Mouse (Mus musculus) myocyte (in vitro differentiated cells): ENCODE results near the gene Rad23b. TPM values are rescaled to one million over a fixed set of nuclear protein-coding genes. Genes with fewer than 3 reads are reported as not detected.
A peak's percentile ranks its signal among the peaks of the same experiment; 100 is the strongest.
"Not testable (repeated sequence)": the region's sequence is repeated elsewhere in the genome, so short reads cannot be mapped to it uniquely, and the experiment has no call there.

Source experiments
- H3K27me3 ChIP-seq: one replicate; pipeline ENCODE4 v1.6.1; 2011; ENCODE audit not compliant: control insufficient read depth, insufficient read depth, insufficient read length
- H3K36me3 ChIP-seq: one replicate; pipeline ENCODE4 v1.6.1; 2011; ENCODE audit not compliant: control insufficient read depth, insufficient read depth
- H3K4me2 ChIP-seq: one replicate; pipeline ENCODE4 v1.6.1; 2011; ENCODE audit warnings: low read depth, control low read depth
- H3K4me3 ChIP-seq: one replicate; pipeline ENCODE4 v1.5.1; 2011; ENCODE audit warnings: mild to moderate bottlenecking, control low read depth, moderate library complexity
- H3K79me2 ChIP-seq: one replicate; pipeline ENCODE4 v1.6.1; 2011; ENCODE audit not compliant: control insufficient read depth, insufficient read depth
- H3ac ChIP-seq: one replicate; pipeline ENCODE4 v1.6.1; 2011; ENCODE audit not compliant: control insufficient read depth, insufficient read length
- CEBPB ChIP-seq: IDR thresholded peaks from 2 replicates; pipeline ENCODE4 v1.6.1; 2011; ENCODE audit warnings: mild to moderate bottlenecking, moderate library complexity; ENCODE audit not compliant: poor library complexity, insufficient read depth, severe bottlenecking
- E2F4 ChIP-seq: IDR thresholded peaks from one replicate; pipeline ENCODE4 v1.6.1; 2011; ENCODE audit warnings: mild to moderate bottlenecking, control low read depth, moderate library complexity; ENCODE audit not compliant: insufficient read depth
- MAX ChIP-seq: IDR thresholded peaks from one replicate; pipeline ENCODE4 v1.6.1; 2011; ENCODE audit warnings: low read depth, mild to moderate bottlenecking, control low read depth
- MYOD1 ChIP-seq, 3 experiments: IDR thresholded peaks; one replicate each; pipeline ENCODE4 v1.6.1; 2011; ENCODE audit warnings: control low read depth in 2 of 3, low read depth in 2 of 3, mild to moderate bottlenecking in 2 of 3, moderate library complexity in 1 of 3; ENCODE audit not compliant: insufficient read length in 2 of 3, control insufficient read depth in 1 of 3
- MYOG ChIP-seq, 3 experiments: IDR thresholded peaks; one replicate each; pipeline ENCODE4 v1.6.1; 2011; ENCODE audit warnings: control low read depth in 2 of 3, low read depth in 2 of 3, mild to moderate bottlenecking in 2 of 3; ENCODE audit not compliant: insufficient read length in 2 of 3, control insufficient read depth in 1 of 3, insufficient read depth in 1 of 3
- POLR2A ChIP-seq: IDR thresholded peaks from one replicate; pipeline ENCODE4 v1.6.1; 2011; ENCODE audit warnings: low read depth, mild to moderate bottlenecking, control low read depth, moderate library complexity; ENCODE audit not compliant: insufficient read length
- POLR2AphosphoS2 ChIP-seq: IDR thresholded peaks from one replicate; pipeline ENCODE4 v1.6.1; 2011; ENCODE audit warnings: low read depth, control low read depth; ENCODE audit not compliant: insufficient read length
- REST ChIP-seq: IDR thresholded peaks from one replicate; pipeline ENCODE4 v1.6.1; 2011; ENCODE audit warnings: mild to moderate bottlenecking, control low read depth, moderate library complexity; ENCODE audit not compliant: insufficient read depth, insufficient read length
- SRF ChIP-seq: IDR thresholded peaks from one replicate; pipeline ENCODE4 v1.6.1; 2011; ENCODE audit warnings: low read depth; ENCODE audit not compliant: control insufficient read depth, insufficient read length
- TCF12 ChIP-seq: IDR thresholded peaks from one replicate; pipeline ENCODE4 v1.6.1; 2011; ENCODE audit warnings: mild to moderate bottlenecking, control low read depth; ENCODE audit not compliant: poor library complexity, insufficient read depth, severe bottlenecking
- TCF3 ChIP-seq: IDR thresholded peaks from one replicate; pipeline ENCODE4 v1.6.1; 2011; ENCODE audit warnings: low read depth, control low read depth; ENCODE audit not compliant: insufficient read length
- USF1 ChIP-seq: IDR thresholded peaks from one replicate; pipeline ENCODE4 v1.6.1; 2011; ENCODE audit warnings: low read depth, mild to moderate bottlenecking, control low read depth, moderate library complexity
- polyA plus RNA-seq: library from polyadenylated mRNA; unstranded; fragments of >200 nt; fragmentation: generic; extraction: Trizol; gene quantifications from one replicate; pipeline ENCODE4 v1.2.1, GENCODE M21; 2012; ENCODE audit warnings: missing spikeins

The Rad23b gene
- polyA plus RNA-seq, 1 experiment: 165 TPM

DNA sequence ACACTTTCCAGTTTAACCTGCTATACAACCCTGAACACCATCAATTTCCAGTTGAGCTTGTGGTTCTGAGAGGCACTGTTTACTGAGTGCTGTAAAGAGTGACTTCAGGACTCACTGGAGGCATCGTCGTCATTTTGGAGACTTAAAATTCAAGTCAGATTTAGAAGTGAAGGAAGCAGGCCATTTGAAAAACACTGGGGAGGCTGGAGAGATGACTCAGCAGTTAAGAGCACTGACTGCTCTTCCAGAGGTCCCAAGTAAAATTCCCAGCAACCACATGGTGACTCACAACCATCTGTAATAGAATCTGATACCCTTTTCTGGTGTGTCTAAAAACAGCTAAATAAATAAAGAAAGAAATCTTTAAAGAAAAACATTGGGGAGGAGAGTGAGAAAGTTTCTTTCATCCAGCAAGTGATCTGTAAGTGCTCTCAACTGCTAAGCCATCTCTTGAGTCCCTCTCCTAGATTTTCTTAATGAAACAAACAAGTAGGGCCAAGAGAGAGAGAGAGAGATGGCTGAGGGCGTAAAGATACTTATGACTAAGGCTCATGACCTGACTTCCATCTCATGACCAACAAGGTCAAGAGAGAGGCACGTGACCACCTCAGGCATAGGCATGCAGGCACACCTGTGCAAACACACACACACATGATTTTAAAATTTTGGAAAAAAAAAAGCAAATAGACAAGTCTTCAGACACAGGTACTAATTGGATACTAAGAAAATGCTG, 23.9 kb upstream of the Rad23b start:
- TF ChIP-seq CEBPB (0 out of 2 replicates have a peak, but pooled peaks have one; percentile 13), POLR2A (no peak), USF1 (peak; percentile 95), MYOD1 (IDR thresholded peaks at IDR 0.05; ENCODE audit: control insufficient read depth in 1 of 3, insufficient read length in 2 of 3, low read depth in 2 of 3) (peak in 1 of 3 experiments; percentile 47)
- no peaks in the 10 kb centered on the region for H3K79me2 ChIP-seq
- H3K4me2 ChIP-seq: peak overlapping the region; percentile 88
- no peaks in the 10 kb centered on the region for H3K36me3 ChIP-seq
- H3K4me3 ChIP-seq: no peak overlapping the region
- H3ac ChIP-seq: no peak overlapping the region
- H3K27me3 ChIP-seq: no peaks in the 10 kb centered on the region

DNA sequence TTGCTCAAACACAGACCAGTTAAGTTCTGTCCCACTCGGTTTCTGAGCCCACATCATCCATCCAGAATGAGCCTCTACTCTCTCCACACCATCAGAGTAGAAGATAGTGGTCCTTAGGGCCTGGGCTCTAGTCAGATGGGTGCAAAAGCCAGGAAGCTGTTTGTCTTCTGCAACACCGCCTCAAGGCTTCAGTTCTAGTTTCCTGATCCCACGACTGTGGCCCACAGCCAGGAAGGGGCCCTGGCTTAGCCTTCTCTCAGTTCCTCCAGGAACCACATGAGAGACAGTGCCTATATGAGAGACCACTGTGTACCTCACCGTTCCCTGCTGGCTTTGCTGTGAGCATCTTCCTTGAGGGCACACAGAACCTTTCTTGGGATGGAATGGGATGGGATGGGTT, 22.3 kb upstream of the Rad23b start:
- H3K79me2 ChIP-seq: no peaks in the 10 kb centered on the region

DNA sequence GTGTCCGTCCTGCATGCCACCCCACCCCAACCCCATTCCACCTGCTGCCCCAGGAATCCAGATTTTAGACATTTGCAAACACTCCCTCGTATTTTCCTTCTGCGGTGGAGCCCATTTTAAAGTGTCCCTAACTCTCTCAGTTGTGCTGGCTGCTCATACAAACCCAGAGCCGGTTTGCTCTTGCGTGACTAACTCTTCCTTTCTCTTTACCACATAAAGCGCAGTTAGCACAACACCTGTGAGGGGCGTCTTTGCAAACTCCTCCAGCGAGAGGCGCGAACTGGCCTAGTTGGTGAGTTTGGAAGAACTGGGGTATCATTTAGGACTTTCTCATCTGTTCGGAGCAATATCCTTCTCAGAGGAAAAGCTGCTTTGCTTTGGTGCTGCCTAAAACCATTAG, 21.4 kb upstream of the Rad23b start:
- Histone ChIP-seq H3K36me3 (no peaks in the 10 kb centered on the region), H3ac (no peak overlapping the region), H3K79me2 (no peaks in the 10 kb centered on the region), H3K4me2 (no peak overlapping the region), H3K4me3 (no peak overlapping the region), H3K27me3 (no peaks in the 10 kb centered on the region)
- no peak for TF ChIP-seq E2F4
- TF ChIP-seq TCF3: no peak
- TF ChIP-seq POLR2A: no peak
- TF ChIP-seq CEBPB: no peak
- no peak for TF ChIP-seq POLR2AphosphoS2
- no peak for TF ChIP-seq REST
- TF ChIP-seq USF1: no peak
- no peak for TF ChIP-seq SRF
- TF ChIP-seq MYOD1 (IDR thresholded peaks at IDR 0.05; ENCODE audit: control insufficient read depth in 1 of 3, insufficient read length in 2 of 3, low read depth in 2 of 3): no peak
- no peak for TF ChIP-seq MAX
- TF ChIP-seq MYOG (IDR thresholded peaks at IDR 0.05; ENCODE audit: control insufficient read depth in 1 of 3, insufficient read depth in 1 of 3, insufficient read length in 2 of 3, low read depth in 2 of 3): no peak
- TF ChIP-seq TCF12: no peak

More for the DNA sequence above, 22.3 kb upstream of the Rad23b start:
- H3K36me3 ChIP-seq: no peaks in the 10 kb centered on the region
- H3ac ChIP-seq: no peak overlapping the region
- no peaks in the 10 kb centered on the region for H3K27me3 ChIP-seq
- H3K4me3 ChIP-seq: no peak overlapping the region
- H3K4me2 ChIP-seq: no peak overlapping the region
- TF ChIP-seq MYOG (IDR thresholded peaks at IDR 0.05; ENCODE audit: control insufficient read depth in 1 of 3, insufficient read depth in 1 of 3, insufficient read length in 2 of 3, low read depth in 2 of 3): no peak
- TF ChIP-seq MYOD1 (IDR thresholded peaks at IDR 0.05; ENCODE audit: control insufficient read depth in 1 of 3, insufficient read length in 2 of 3, low read depth in 2 of 3): no peak
- TF ChIP-seq POLR2AphosphoS2: no peak

GRCm38 (mm10) chr4:55328928-55329327, 20.9 kb upstream of the Rad23b start:
- H3ac ChIP-seq, H3K79me2 ChIP-seq, H3K4me2 ChIP-seq, H3K27me3 ChIP-seq, H3K36me3 ChIP-seq, H3K4me3 ChIP-seq: not testable (repeated sequence)

DNA sequence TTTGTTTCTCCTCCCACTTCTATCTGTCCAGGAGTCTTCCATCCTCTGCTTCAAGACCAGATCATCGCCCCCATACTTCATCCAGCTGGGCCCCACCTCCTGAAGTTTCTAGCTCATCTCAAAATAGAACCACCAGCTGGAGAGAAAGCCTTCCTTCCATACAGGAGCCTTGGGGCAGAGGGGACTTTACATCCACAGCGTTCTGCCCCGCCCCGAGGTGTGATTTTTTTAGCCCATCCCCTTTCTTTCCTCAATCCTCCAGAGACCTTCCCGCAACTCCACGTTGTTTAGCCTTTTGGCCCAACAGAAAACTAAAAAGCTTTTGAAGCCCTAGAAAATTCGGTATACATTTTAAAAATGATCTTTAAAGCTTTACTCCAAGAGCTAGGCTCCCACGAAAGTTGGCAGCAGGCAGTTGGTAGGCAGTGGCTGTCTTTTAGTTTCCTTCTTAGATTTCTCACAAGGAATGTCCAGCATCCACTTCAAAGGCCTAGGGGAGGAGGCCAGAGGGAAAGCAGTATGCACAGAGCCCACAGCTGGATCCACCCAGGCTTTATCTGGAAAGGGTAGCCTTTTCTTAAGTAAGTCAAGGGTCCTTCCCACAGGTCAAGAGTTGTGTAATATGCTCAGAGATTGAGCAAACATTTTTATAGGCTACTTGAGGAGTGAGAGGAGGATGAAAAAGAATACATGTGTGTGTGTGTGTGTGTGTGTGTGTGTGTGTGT, 20.1 kb upstream of the Rad23b start:
- H3K27me3 ChIP-seq: no peaks in the 10 kb centered on the region
- no peak for TF ChIP-seq REST
- no peak for TF ChIP-seq POLR2A
- no peak for TF ChIP-seq USF1
- TF ChIP-seq POLR2AphosphoS2: no peak
- no peak for TF ChIP-seq MYOG (IDR thresholded peaks at IDR 0.05; ENCODE audit: control insufficient read depth in 1 of 3, insufficient read depth in 1 of 3, insufficient read length in 2 of 3, low read depth in 2 of 3)
- no peak for TF ChIP-seq TCF12
- TF ChIP-seq TCF3: no peak
- TF ChIP-seq E2F4: no peak
- TF ChIP-seq CEBPB: peak; percentile 91
- no peak for TF ChIP-seq SRF
- TF ChIP-seq MYOD1 (IDR thresholded peaks at IDR 0.05; ENCODE audit: control insufficient read depth in 1 of 3, insufficient read length in 2 of 3, low read depth in 2 of 3): peak in 1 of 3 experiments; percentile 7
- peak overlapping the region; percentile 57 for H3K4me2 ChIP-seq
- no peaks in the 10 kb centered on the region for H3K36me3 ChIP-seq
- no peak overlapping the region for H3K4me3 ChIP-seq
- H3K79me2 ChIP-seq: no peaks in the 10 kb centered on the region
- no peak overlapping the region for H3ac ChIP-seq
